Mouse (Mus musculus) B cell, adult 2 months (primary cell): Measurements from ENCODE around the gene Psmc1.
A peak's percentile ranks its signal among the peaks of the same experiment; 100 is the strongest.

Experiments
- DNase-seq, 2 experiments: peaks; one replicate each; pipeline ENCODE4 v3.0.0; 2022

The Psmc1 gene

GRCm38 (mm10) chr12:100124913-100125798, 15.2 kb downstream of the Psmc1 start:
- DNase-seq = peak in 1 of 2 experiments; percentile 13

GRCm38 (mm10) chr12:100126968-100127865, 17.3 kb downstream of the Psmc1 start:
- no peak for DNase-seq

GRCm38 (mm10) chr12:100127866-100128480, 18.0 kb downstream of the Psmc1 start:
- DNase-seq = no peak

GRCm38 (mm10) chr12:100128522-100128921, 18.6 kb downstream of the Psmc1 start:
- no peak for DNase-seq

GRCm38 (mm10) chr12:100128961-100129360, 19.0 kb downstream of the Psmc1 start:
- DNase-seq = no peak

- DNase-seq = no peak
Observed at GRCm38 (mm10) chr12:100131167-100131566, 21.2 kb downstream of the Psmc1 start.

GRCm38 (mm10) chr12:100131655-100132054, 21.7 kb downstream of the Psmc1 start:
- DNase-seq = peak; percentile 81

GRCm38 (mm10) chr12:100134395-100134936, 24.5 kb downstream of the Psmc1 start:
- no peak for DNase-seq

GRCm38 (mm10) chr12:100135117-100135516, 25.2 kb downstream of the Psmc1 start:
- DNase-seq = no peak

GRCm38 (mm10) chr12:100142848-100143523, 33.0 kb downstream of the Psmc1 start:
- DNase-seq = no peak

GRCm38 (mm10) chr12:100143737-100144136, 33.8 kb downstream of the Psmc1 start:
- no peak for DNase-seq

- DNase-seq = no peak
Observed at GRCm38 (mm10) chr12:100144269-100144668, 34.3 kb downstream of the Psmc1 start.

GRCm38 (mm10) chr12:100152466-100152865, 42.5 kb downstream of the Psmc1 start:
- no peak for DNase-seq

GRCm38 (mm10) chr12:100159261-100159975, 49.5 kb downstream of the Psmc1 start, which contains the start of gene Nrde2:
Gene Nrde2, minus strand, starts transcription at chr12:100159653.
- peak; percentile 87 to 88 for DNase-seq

- DNase-seq = no peak
Observed at GRCm38 (mm10) chr12:100164991-100165500, 55.1 kb downstream of the Psmc1 start.

- DNase-seq = peak; percentile 48 to 63
Observed at GRCm38 (mm10) chr12:100166177-100166576, 56.2 kb downstream of the Psmc1 start.

GRCm38 (mm10) chr12:100166939-100167338, 57.0 kb downstream of the Psmc1 start:
- no peak for DNase-seq

GRCm38 (mm10) chr12:100167502-100167901, 57.5 kb downstream of the Psmc1 start:
- no peak for DNase-seq

- peak; percentile 55 to 63 for DNase-seq
Observed at GRCm38 (mm10) chr12:100167931-100168871, 58.2 kb downstream of the Psmc1 start.

GRCm38 (mm10) chr12:100172481-100172880, 62.5 kb downstream of the Psmc1 start:
- DNase-seq = no peak
